Mouse (Mus musculus) embryo, embryonic 10 days (tissue): ENCODE measurements around the gene Jak3.
A peak's percentile ranks its signal among the peaks of the same experiment; 100 is the strongest.
"Not testable (repeated sequence)": the region's sequence is repeated elsewhere in the genome, so short reads cannot be mapped to it uniquely, and the experiment has no call there.

Source experiments
- DNase-seq: peaks from one replicate; pipeline ENCODE4 v3.0.0-alpha.2; 2015; ENCODE audit warnings: low spot score

Gene Jak3

DNA sequence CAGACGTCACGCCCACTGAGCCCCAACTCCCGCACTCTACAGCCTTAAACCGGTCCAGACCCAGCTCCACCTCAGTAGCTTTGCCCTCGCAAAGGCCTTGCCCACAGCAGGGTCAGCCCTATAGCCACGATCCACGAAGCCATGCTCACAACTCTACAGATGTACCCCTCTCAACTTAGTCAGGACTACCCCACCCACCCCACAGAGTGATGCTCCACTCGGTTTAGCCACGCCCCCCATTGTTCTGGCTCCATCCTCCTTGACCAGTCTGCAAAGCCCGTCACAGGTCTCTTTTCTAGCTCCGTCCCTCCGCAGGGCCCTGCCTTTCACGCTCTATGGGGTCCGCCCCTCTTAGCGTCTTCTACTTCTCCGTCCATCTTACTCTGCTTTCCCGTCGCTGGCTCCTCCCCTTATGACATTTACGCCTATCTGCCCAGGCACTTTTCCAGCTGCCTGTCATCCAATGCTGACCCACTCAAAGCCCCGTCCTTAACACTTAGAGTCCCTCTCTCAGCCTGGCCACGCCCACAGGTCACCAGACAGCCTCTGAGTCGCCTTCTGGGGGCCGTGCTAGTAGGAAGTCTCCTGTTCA, 10.1 kb downstream of the Jak3 start:
- DNase-seq = peak; percentile 60

DNA sequence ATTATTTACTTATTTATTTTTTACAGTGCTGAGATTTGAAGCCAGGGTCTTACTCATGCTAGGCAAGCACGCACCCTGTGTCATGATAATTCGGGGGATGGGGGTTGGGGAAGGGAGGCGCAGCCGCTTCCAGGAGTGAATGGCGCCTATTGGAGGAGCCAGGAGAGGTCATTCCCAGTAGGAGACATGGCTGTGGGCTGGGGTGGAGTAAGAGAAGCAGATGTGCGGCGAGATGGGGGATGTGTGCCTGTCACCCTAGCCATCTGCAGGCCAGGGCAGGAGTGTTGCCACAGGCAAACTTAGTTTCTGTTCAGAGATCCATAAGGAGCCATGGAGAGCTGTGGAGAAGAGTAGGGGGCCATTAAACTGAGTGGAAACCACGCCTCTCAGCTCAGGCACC, 11.5 kb downstream of the Jak3 start:
- DNase-seq = no peak

DNA sequence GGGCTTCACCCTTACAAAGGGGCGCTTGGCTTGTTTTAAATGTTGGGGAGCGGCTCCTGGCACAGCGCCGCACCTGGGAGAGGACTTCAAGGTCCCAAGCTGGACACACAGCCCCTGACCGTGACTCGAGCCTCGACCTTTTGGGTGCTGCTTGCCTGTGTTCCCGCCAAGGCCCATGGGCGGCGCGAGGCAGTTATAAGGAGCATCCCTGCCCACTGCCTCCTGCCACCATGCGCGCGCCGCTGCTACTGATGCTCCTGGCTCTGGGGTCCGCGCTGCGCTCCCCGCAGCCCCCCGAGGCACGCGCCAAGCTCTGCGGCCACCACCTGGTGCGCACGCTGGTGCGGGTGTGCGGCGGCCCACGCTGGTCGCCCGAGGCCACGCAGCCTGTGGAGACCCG, 12.9 kb downstream of the Jak3 start, which contains the start of gene Insl3:
Gene Insl3, plus strand, starts transcription at position 187 of the 400 bp plus-strand sequence.
- no peak for DNase-seq

GRCm38 (mm10) chr8:71692509-71692908, 16.4 kb downstream of the Jak3 start:
- DNase-seq = no peak

- no peak for DNase-seq
These were observed 17.3 kb downstream of the Jak3 start for GRCm38 (mm10) chr8:71693166-71694041.

DNA sequence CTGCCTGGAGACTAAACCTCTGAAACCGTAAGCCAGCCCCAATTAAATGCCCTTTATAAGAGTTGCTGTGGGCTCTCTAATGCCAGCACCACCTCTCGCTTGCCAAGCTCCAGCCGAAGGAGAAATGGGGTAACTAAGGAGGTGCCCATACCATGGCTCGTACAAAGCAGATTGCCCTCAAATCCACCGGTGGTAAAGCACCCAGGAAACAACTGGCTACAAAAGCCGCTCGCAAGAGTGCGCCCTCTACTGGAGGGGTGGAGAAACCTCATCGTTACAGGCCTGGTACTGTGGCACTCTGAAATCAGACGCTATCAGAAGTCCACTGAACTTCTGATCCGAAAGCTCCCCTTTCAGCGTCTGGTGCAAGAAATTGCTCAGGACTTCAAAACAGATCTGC, 19.4 kb downstream of the Jak3 start:
- DNase-seq = not testable (repeated sequence)

GRCm38 (mm10) chr8:71700493-71701269, 24.6 kb downstream of the Jak3 start:
- no peak for DNase-seq

GRCm38 (mm10) chr8:71701414-71702086, 25.5 kb downstream of the Jak3 start, which contains the start of gene B3gnt3:
TSS of gene B3gnt3 (minus strand) at chr8:71701789.
- DNase-seq = no peak

DNA sequence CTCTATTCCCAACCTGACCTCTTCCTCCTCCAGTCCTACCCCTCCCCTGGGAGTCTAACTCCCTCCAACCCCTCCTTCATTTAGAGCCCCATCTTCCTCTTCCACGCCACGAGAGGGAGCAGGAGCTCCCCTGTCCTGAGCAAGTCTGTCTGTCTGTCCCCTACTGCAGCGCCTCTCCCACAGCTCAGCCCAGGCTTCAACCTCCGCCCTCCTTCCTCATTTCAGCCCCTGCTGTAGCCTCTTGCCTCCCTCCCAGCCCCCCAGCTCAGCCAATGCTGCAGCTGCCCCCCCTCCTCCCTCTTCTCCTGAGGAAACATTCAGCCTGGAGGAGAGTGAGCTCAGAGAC, 26.0 kb downstream of the Jak3 start:
- no peak for DNase-seq

- DNase-seq = no peak
These were observed 26.8 kb downstream of the Jak3 start for GRCm38 (mm10) chr8:71702923-71703322.

- DNase-seq = not testable (repeated sequence)
These were observed 27.3 kb downstream of the Jak3 start for GRCm38 (mm10) chr8:71703400-71703799.

GRCm38 (mm10) chr8:71707874-71708273, 31.8 kb downstream of the Jak3 start:
- peak; percentile 83 for DNase-seq

DNA sequence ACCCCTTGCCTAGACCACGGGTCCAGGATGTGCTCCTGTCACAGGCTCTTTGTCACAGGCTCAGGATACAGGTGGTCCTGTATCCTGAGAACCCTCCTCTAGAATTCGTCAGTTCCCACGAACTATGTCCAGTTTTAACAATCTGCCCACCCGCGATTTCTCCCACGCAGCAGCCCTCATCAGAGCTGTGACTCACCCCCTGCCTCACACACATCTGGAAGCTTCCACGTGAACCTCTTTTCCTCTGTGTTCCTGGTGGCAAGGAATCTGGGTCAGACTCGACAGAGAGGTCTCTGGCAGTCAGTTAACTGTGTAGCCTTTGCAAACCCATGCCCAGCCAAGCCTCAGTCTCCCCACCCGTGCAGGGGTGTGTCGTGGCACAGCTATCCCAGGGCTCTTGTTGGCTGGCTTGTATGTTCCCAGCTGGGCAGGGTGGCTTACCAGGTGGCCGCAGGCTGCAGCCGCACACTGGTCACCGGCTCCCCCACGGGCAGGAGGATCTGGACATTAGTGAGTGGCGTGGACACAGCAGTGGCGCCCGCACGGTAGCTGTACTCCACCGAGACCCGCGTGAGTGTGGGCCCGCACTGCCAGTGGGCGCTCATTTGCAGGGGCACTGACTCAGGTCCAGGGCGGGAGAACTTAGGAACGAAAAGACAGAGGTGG, 33.2 kb downstream of the Jak3 start:
- no peak for DNase-seq

- peak; percentile 95 for DNase-seq
These were observed 33.8 kb downstream of the Jak3 start for GRCm38 (mm10) chr8:71709800-71710446.

DNA sequence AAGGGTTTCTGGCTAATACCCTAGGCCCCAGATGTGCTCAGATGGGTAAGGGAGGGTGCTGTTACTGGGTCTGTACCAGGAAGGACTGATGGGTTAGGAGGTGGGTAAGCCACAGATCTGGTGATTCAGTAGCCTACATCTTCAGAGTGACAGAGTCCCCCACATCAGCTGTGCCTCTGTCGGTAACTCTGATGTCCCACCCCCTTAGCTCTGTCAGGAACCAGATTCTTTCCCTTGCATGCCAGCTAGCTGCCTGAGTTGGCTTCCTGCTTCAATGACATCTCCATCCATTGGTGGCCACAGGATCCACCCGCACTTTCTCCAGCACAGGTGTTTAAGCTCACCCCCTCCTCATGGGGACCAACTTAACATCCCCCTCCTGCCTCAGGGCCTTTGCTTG, 35.5 kb downstream of the Jak3 start:
- no peak for DNase-seq

GRCm38 (mm10) chr8:71715531-71715930, 39.4 kb downstream of the Jak3 start:
- DNase-seq = no peak

DNA sequence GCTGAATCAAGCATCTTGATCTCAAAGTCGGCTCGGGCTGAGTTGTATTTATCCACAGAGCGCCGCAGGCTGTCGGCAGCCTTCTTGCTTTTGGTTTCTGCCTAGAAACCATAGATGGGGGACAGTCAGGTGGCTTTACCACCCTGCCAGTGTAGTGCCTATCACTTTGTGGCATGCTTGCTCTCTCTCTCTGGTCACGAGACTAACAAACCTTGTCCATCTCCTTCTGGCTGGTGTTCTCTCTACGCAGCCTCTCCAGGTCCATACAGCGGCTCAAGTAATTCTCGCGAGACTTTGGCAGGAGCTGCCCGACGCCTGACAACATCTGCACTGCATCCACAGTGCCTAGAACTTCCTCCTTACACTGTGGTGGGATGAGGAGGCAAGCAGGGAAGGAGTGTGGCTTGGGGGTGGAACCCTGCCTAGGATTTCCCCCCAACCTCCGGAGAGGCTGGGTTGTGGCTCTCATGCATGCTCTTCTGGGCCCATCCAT, 40.5 kb downstream of the Jak3 start:
- no peak for DNase-seq

DNA sequence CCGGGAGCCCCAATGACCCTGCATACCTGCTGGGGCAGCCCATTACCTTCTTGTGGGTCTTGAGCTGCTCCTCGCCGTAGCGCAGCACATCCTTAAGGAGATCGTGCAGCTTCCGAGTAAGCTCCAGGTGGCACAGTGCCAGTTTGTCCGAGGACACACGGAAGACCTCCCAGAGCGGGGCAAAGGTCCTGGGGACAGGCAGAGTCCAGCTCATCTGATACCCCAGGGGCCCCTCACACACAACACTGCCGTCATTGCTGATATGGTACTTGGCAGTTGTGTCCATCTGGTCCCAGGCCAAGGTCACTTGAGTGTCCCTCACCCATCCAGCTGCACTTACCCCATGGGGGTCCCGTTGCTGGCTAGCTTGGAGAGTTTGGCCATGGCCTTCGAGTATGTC, 41.0 kb downstream of the Jak3 start:
- no peak for DNase-seq

GRCm38 (mm10) chr8:71718252-71718651, 42.2 kb downstream of the Jak3 start:
- DNase-seq = no peak

DNA sequence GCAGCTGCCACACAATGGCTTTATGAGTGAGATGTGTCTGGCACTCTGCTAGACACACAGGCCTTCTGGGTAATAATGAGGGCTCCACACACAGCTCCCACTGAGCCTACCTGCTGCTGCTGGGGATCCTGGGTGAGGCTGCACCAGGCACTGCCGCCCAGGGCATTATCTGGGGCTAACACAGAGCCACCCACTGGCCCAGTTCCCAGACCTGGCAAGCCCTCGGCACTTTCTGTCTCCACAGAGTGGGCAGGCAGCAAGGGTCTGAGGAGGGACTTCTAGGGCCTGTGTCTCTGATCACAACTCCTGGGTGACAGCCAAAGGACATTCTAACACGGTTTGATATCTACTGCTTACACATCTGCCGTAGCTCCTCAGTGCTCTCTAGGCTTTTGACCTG, 43.1 kb downstream of the Jak3 start:
- DNase-seq = no peak

- peak; percentile 89 for DNase-seq
These were observed 43.9 kb downstream of the Jak3 start for GRCm38 (mm10) chr8:71719928-71720457.
